Mouse (Mus musculus) activated CD4-positive, CD25-positive, alpha-beta regulatory T cell (primary cell): ENCODE data around the gene St6galnac5. TPM values are rescaled to one million over a fixed set of nuclear protein-coding genes. Genes with fewer than 3 reads are reported as not detected.

ENCODE experiments used
- polyA plus RNA-seq, 2 experiments: library from polyadenylated mRNA; unstranded; fragments of 100-300 nt; shearing (Covaris generic); gene quantifications; one replicate each; pipeline ENCODE4 v1.2.1; 2017

St6galnac5 gene
- polyA plus RNA-seq: under 1 TPM in 1 of 2 experiments, not detected in 1; 0.36 TPM

GRCm38 (mm10) chr3:152981988-152982387 is at the start of gene St6galnac5:
Gene St6galnac5 (minus strand): TSS chr3:152982246.

